ENCODE assay signal across 22 mouse cellular contexts in genomic region chr2:102655966-102656725, GRCm38 (mm10). TPM values are rescaled to one million over a fixed set of nuclear protein-coding genes. Genes with fewer than 3 reads are reported as not detected.
A peak's percentile ranks its signal among the peaks of the same experiment; 100 is the strongest.
DNase-seq lines count a peak whose midpoint lies in the region; ATAC-seq and TF ChIP-seq lines count a peak whose summit lies in the region.
"Had no signal": no experiment of that assay in that cellular context is flagged by ENCODE, and none has a peak within 500 bp of the region (broad histone marks: within the 10 kb centered on the region; RNA-seq: fewer than 3 reads in every experiment).

No protein-coding gene starts in this region.

- H3K9ac ChIP-seq in forebrain, embryonic 16.5 days (replicated peaks; ENCODE audit: low read depth, low read length) = no peak overlapping the region
- H3K9ac ChIP-seq in hindbrain, postnatal 0 days (replicated peaks; ENCODE audit: low read length) = no peak overlapping the region
- H3K9ac ChIP-seq: embryonic facial prominence, embryonic 15.5 days; heart, embryonic 15.5 days; limb, embryonic 13.5 days; liver, embryonic 15.5 days had no signal

- 17% methylated on average over 8 of the region's 8 CpGs for WGBS in forebrain, embryonic 16.5 days
- 24% methylated on average over 8 of the region's 8 CpGs for WGBS in hindbrain, postnatal 0 days

- H3K4me2 ChIP-seq in forebrain, embryonic 16.5 days (ENCODE audit: low read length) = no peak overlapping the region
- no peak overlapping the region for H3K4me2 ChIP-seq in hindbrain, postnatal 0 days (ENCODE audit: low read depth, low read length)
- H3K4me2 ChIP-seq: embryonic facial prominence, embryonic 15.5 days; heart, embryonic 15.5 days; limb, embryonic 13.5 days; liver, embryonic 15.5 days had no signal

- peak overlapping the region; percentile 83 for H3K27ac ChIP-seq in layer of hippocampus, adult 2 months
- H3K27ac ChIP-seq in forebrain, embryonic 16.5 days (ENCODE audit: low read length) = no peak overlapping the region
- no peak overlapping the region for H3K27ac ChIP-seq in hindbrain, postnatal 0 days
- H3K27ac ChIP-seq: embryonic facial prominence, embryonic 15.5 days; heart, embryonic 15.5 days; limb, embryonic 13.5 days; liver, embryonic 15.5 days had no signal

- TF ChIP-seq CTCF in layer of hippocampus, adult 2 months (conservative IDR thresholded peaks at IDR 0.05) = no peak
- TF ChIP-seq CTCF in hindbrain, postnatal 0 days (IDR thresholded peaks at IDR 0.05; ENCODE audit: low read depth) = no peak

- ATAC-seq in forebrain, embryonic 16.5 days = peak; percentile 26; the same call in 1 of the 2 replicates
- no peak for ATAC-seq in hindbrain, postnatal 0 days
- ATAC-seq: activated CD4-positive, CD25-positive, alpha-beta regulatory T cell, adult 4 months; Patski had no signal

- H3K9me3 ChIP-seq in forebrain, embryonic 16.5 days (ENCODE audit: control insufficient read depth, low read length) = no peaks in the 10 kb centered on the region
- no peaks in the 10 kb centered on the region for H3K9me3 ChIP-seq in hindbrain, postnatal 0 days (ENCODE audit: low read length)
- H3K9me3 ChIP-seq: embryonic facial prominence, embryonic 15.5 days; heart, embryonic 15.5 days; limb, embryonic 13.5 days; liver, embryonic 15.5 days had no signal

- DNase-seq in layer of hippocampus, adult 2 months (ENCODE audit: low spot score in 2 of 2) = no peak
- no peak for DNase-seq in layer of hippocampus, postnatal 25 days (ENCODE audit: extremely low spot score in 1 of 2, low spot score in 1 of 2)
- peak; percentile 55 for DNase-seq in embryo, embryonic 10.5 days (ENCODE audit: low spot score)
- peak; percentile 50 for DNase-seq in hindbrain, postnatal 0 days (ENCODE audit: low spot score)
- DNase-seq in adrenal gland, postnatal 36 days = no peak
- no peak for DNase-seq in MN1 (ENCODE audit: low spot score)
- DNase-seq: adrenal gland, postnatal 14 days; cerebellum, adult 8-10 months; heart, adult 18-20 months; kidney, adult 18-20 months; kidney, postnatal 10 days; lung, postnatal 10 days had no signal

- H3K4me3 ChIP-seq in layer of hippocampus, adult 2 months = no peak overlapping the region
- H3K4me3 ChIP-seq in forebrain, embryonic 16.5 days (replicated peaks; ENCODE audit: low read length) = no peak overlapping the region
- H3K4me3 ChIP-seq in hindbrain, postnatal 0 days (ENCODE audit: low read length) = no peak overlapping the region
- H3K4me3 ChIP-seq: embryonic facial prominence, embryonic 15.5 days; heart, embryonic 15.5 days; limb, embryonic 13.5 days; liver, embryonic 15.5 days had no signal

- 0 out of 2 replicates have a peak, but pooled peaks cover 4% of the 10 kb centered on the region for H3K27me3 ChIP-seq in forebrain, embryonic 16.5 days (replicated peaks; ENCODE audit: control insufficient read depth, insufficient read depth, low read length)
- H3K27me3 ChIP-seq in hindbrain, postnatal 0 days (ENCODE audit: insufficient read depth, low read length) = no peaks in the 10 kb centered on the region

- peaks cover 26% of the 10 kb centered on the region for H3K4me1 ChIP-seq in forebrain, embryonic 16.5 days (replicated peaks; ENCODE audit: control insufficient read depth, insufficient read depth, low read length)
- H3K4me1 ChIP-seq in hindbrain, postnatal 0 days (ENCODE audit: insufficient read depth, low read length) = peaks cover 7% of the 10 kb centered on the region
- H3K4me1 ChIP-seq: liver, embryonic 15.5 days had no signal

- no peaks in the 10 kb centered on the region for H3K36me3 ChIP-seq in forebrain, embryonic 16.5 days (ENCODE audit: control insufficient read depth, insufficient read depth)
- no peaks in the 10 kb centered on the region for H3K36me3 ChIP-seq in hindbrain, postnatal 0 days (ENCODE audit: insufficient read depth, low read length)
- H3K36me3 ChIP-seq: embryonic facial prominence, embryonic 15.5 days; heart, embryonic 15.5 days; limb, embryonic 13.5 days; liver, embryonic 15.5 days had no signal

RNA-seq across cellular contexts. Expression of gene Slc1a2, which starts 2.3 kb away (rescaled TPM):
- total RNA-seq in layer of hippocampus, adult 2 months (2021) = 1,000 to 10,000 TPM; 1,761 to 1,800 TPM
- 1,000 to 10,000 TPM; 1,831 to 2,193 TPM for total RNA-seq in layer of hippocampus, postnatal 25 days (2021)
- 9.6 and 11.0 TPM in 2 replicates for polyA plus RNA-seq in forebrain, embryonic 16.5 days (2015; fragmentation: Nextera tagmentation; extraction: Ambion mirVana)
- 116 and 130 TPM in 2 replicates for total RNA-seq in hindbrain, postnatal 0 days (2014; rRNA removed)
- 21.9 and 23.9 TPM in 2 replicates for polyA plus RNA-seq in hindbrain, postnatal 0 days (2015; fragmentation: Nextera tagmentation; extraction: Ambion mirVana)
- total RNA-seq in adrenal gland, postnatal 36 days (2021) = under 1 TPM; 0.03 to 0.16 TPM
- total RNA-seq: common myeloid progenitor, adult 5-6 weeks; hematopoietic stem cell, adult 5-6 weeks had no signal
- polyA plus RNA-seq: activated CD4-positive, CD25-positive, alpha-beta regulatory T cell, adult 4 months; C2C12 had no signal

Comparison
In these comparisons a context has a peak if more than half of its experiments do, and no peak if none do; other contexts are left out.
1. DNase-seq: peak in embryo, embryonic 10.5 days (single experiment) and hindbrain, postnatal 0 days (single experiment); none in layer of hippocampus, adult 2 months (0 of 2), layer of hippocampus, postnatal 25 days (0 of 2), adrenal gland, postnatal 36 days (0 of 2) and MN1 (single experiment).
2. RNA of gene Slc1a2, which starts 2.3 kb away (total RNA-seq): 1,831 to 2,193 TPM in layer of hippocampus, postnatal 25 days, 1,761 to 1,800 TPM in layer of hippocampus, adult 2 months and 116 to 130 TPM in hindbrain, postnatal 0 days; 0.03 to 0.16 TPM in adrenal gland, postnatal 36 days; every median in the first group is over 100 times any median in the second.